ENCODE assay signal across 21 mouse cellular contexts in genomic region chr2:93521571-93521970, GRCm38 (mm10). TPM values are rescaled to one million over a fixed set of nuclear protein-coding genes. Genes with fewer than 3 reads are reported as not detected.
DNase-seq lines count a peak whose midpoint lies in the region; ATAC-seq and TF ChIP-seq lines count a peak whose summit lies in the region.
"Had no signal": no experiment of that assay in that cellular context is flagged by ENCODE, and none has a peak within 500 bp of the region (broad histone marks: within the 10 kb centered on the region; RNA-seq: fewer than 3 reads in every experiment).

No protein-coding gene starts in this region.

- 73% methylated on average over 6 of the region's 6 CpGs for WGBS in heart, embryonic 14.5 days
- WGBS in heart, adult 2 months: 74% methylated on average over 6 of the region's 6 CpGs
- 77% methylated on average over 6 of the region's 6 CpGs for WGBS in embryonic facial prominence, embryonic 11.5 days
- WGBS in hindbrain, embryonic 15.5 days: 58% methylated on average over 6 of the region's 6 CpGs
- whole genome bisulfite sequencing in neural tube, embryonic 12.5 days: 49% methylated on average over 6 of the region's 6 CpGs

- intact Hi-C loops in heart, adult 2 months (cut with DNase I): no loop called here

- no peak overlapping the region for H3K9ac ChIP-seq in heart, embryonic 14.5 days (ENCODE audit: low read length)
- no peak overlapping the region for H3K9ac ChIP-seq in heart, adult 2 months (ENCODE audit: low read depth, low read length)
- no peak overlapping the region for H3K9ac ChIP-seq in embryonic facial prominence, embryonic 11.5 days (replicated peaks; ENCODE audit: low read length)
- no peak overlapping the region for H3K9ac ChIP-seq in hindbrain, embryonic 15.5 days
- H3K9ac ChIP-seq in neural tube, embryonic 12.5 days: no peak overlapping the region
- H3K9ac ChIP-seq: liver, embryonic 13.5 days had no signal

- TF ChIP-seq CTCF in heart, adult 2 months (IDR thresholded peaks at IDR 0.05): no peak

- no peak for TF ChIP-seq POLR2A in heart, adult 2 months (IDR thresholded peaks at IDR 0.05; ENCODE audit: insufficient read depth, low read depth, low read length)

- no peaks in the 10 kb centered on the region for H3K79me2 ChIP-seq in heart, adult 2 months (replicated peaks; ENCODE audit: control insufficient read depth, insufficient read depth, low read length)

- ATAC-seq in heart, embryonic 14.5 days (ENCODE audit: insufficient number of reproducible peaks, insufficient read depth, low FRiP score, low read depth): no peak
- no peak for ATAC-seq in embryonic facial prominence, embryonic 11.5 days (replicated peaks; ENCODE audit: insufficient number of reproducible peaks, low FRiP score, low TSS enrichment, low read depth)
- ATAC-seq in hindbrain, embryonic 15.5 days (ENCODE audit: low FRiP score, low read depth): peak; percentile 71
- ATAC-seq in neural tube, embryonic 12.5 days (ENCODE audit: low FRiP score, low read depth): peak; percentile 37; the same call in 1 of the 2 replicates
- no peak for ATAC-seq in CD4-positive, CD25-positive, alpha-beta regulatory T cell, adult 4 months
- ATAC-seq: activated CD4-positive, CD25-positive, alpha-beta regulatory T cell, adult 4 months; intestine, embryonic 16.5 days; lung, postnatal 0 days had no signal

- no peak overlapping the region for H3K27ac ChIP-seq in heart, embryonic 14.5 days (replicated peaks in 1 of 2; ENCODE audit: control insufficient read depth in 1 of 2, insufficient read depth in 1 of 2, low read depth in 2 of 2, low read length in 2 of 2)
- no peak overlapping the region for H3K27ac ChIP-seq in heart, adult 2 months
- 0 out of 2 replicates have a peak overlapping the region, but pooled peaks have one; percentile 38 for H3K27ac ChIP-seq in embryonic facial prominence, embryonic 11.5 days (replicated peaks; ENCODE audit: low read depth, low read length)
- peak overlapping the region; percentile 56 for H3K27ac ChIP-seq in hindbrain, embryonic 15.5 days (replicated peaks)
- no peak overlapping the region for H3K27ac ChIP-seq in neural tube, embryonic 12.5 days
- H3K27ac ChIP-seq: gastrocnemius, adult 2 months; liver, embryonic 13.5 days had no signal

- H3K27me3 ChIP-seq in heart, embryonic 14.5 days (ENCODE audit: control insufficient read depth, insufficient read depth, low read length): 0 out of 2 replicates have a peak, but pooled peaks cover 4% of the 10 kb centered on the region
- no peaks in the 10 kb centered on the region; the same call in 1 of the 2 replicates for H3K27me3 ChIP-seq in heart, adult 2 months (ENCODE audit: control insufficient read depth, insufficient read depth, low read length)
- no peaks in the 10 kb centered on the region for H3K27me3 ChIP-seq in embryonic facial prominence, embryonic 11.5 days (ENCODE audit: control insufficient read depth, insufficient read depth, low read length)
- H3K27me3 ChIP-seq in hindbrain, embryonic 15.5 days: no peaks in the 10 kb centered on the region
- H3K27me3 ChIP-seq in neural tube, embryonic 12.5 days (replicated peaks): no peaks in the 10 kb centered on the region

- no peak overlapping the region for H3K4me3 ChIP-seq in heart, embryonic 14.5 days (ENCODE audit: control insufficient read depth in 1 of 2, insufficient read depth in 1 of 2, low read depth in 1 of 2, low read length in 2 of 2)
- no peak overlapping the region for H3K4me3 ChIP-seq in heart, adult 2 months
- H3K4me3 ChIP-seq in embryonic facial prominence, embryonic 11.5 days (ENCODE audit: low read depth, low read length): no peak overlapping the region
- H3K4me3 ChIP-seq in hindbrain, embryonic 15.5 days: no peak overlapping the region
- no peak overlapping the region for H3K4me3 ChIP-seq in neural tube, embryonic 12.5 days
- H3K4me3 ChIP-seq: erythroblast, embryonic 14.5 days; gastrocnemius, adult 2 months; liver, embryonic 13.5 days had no signal

- peak overlapping the region; percentile 45; the same call in 1 of the 2 replicates for H3K4me2 ChIP-seq in heart, embryonic 14.5 days (ENCODE audit: low read length)
- no peak overlapping the region for H3K4me2 ChIP-seq in embryonic facial prominence, embryonic 11.5 days (ENCODE audit: low read depth, low read length)
- peak overlapping the region; percentile 25 for H3K4me2 ChIP-seq in hindbrain, embryonic 15.5 days
- H3K4me2 ChIP-seq in neural tube, embryonic 12.5 days (replicated peaks): no peak overlapping the region
- H3K4me2 ChIP-seq: liver, embryonic 13.5 days had no signal

- no peaks in the 10 kb centered on the region for H3K36me3 ChIP-seq in heart, embryonic 14.5 days (ENCODE audit: control insufficient read depth, insufficient read depth, low read length)
- H3K36me3 ChIP-seq in heart, adult 2 months (ENCODE audit: control insufficient read depth, insufficient read depth, low read length): no peaks in the 10 kb centered on the region
- no peaks in the 10 kb centered on the region for H3K36me3 ChIP-seq in embryonic facial prominence, embryonic 11.5 days (replicated peaks; ENCODE audit: control insufficient read depth, insufficient read depth, low read depth, low read length)
- H3K36me3 ChIP-seq in hindbrain, embryonic 15.5 days: no peaks in the 10 kb centered on the region
- H3K36me3 ChIP-seq in neural tube, embryonic 12.5 days: no peaks in the 10 kb centered on the region
- H3K36me3 ChIP-seq: liver, embryonic 13.5 days had no signal

- peaks cover 3 to 7% of the 10 kb centered on the region in 2 experiments; a peak in 2 of 4 replicates for H3K4me1 ChIP-seq in heart, embryonic 14.5 days (ENCODE audit: control insufficient read depth in 2 of 2, insufficient read depth in 2 of 2, low read length in 2 of 2)
- H3K4me1 ChIP-seq in heart, adult 2 months (ENCODE audit: control insufficient read depth, insufficient read depth, low read length): no peaks in the 10 kb centered on the region
- H3K4me1 ChIP-seq in embryonic facial prominence, embryonic 11.5 days (ENCODE audit: control insufficient read depth, insufficient read depth, low read length): no peaks in the 10 kb centered on the region; the same call in 1 of the 2 replicates
- peaks cover 20% of the 10 kb centered on the region for H3K4me1 ChIP-seq in hindbrain, embryonic 15.5 days (replicated peaks)
- peaks cover 6% of the 10 kb centered on the region; the same call in 1 of the 2 replicates for H3K4me1 ChIP-seq in neural tube, embryonic 12.5 days
- H3K4me1 ChIP-seq: liver, embryonic 13.5 days had no signal

- no peaks in the 10 kb centered on the region for H3K9me3 ChIP-seq in heart, embryonic 14.5 days (ENCODE audit: control insufficient read depth, low read length)
- no peaks in the 10 kb centered on the region for H3K9me3 ChIP-seq in embryonic facial prominence, embryonic 11.5 days (replicated peaks; ENCODE audit: control insufficient read depth, low read length)
- no peaks in the 10 kb centered on the region for H3K9me3 ChIP-seq in hindbrain, embryonic 15.5 days
- H3K9me3 ChIP-seq in neural tube, embryonic 12.5 days: no peaks in the 10 kb centered on the region
- H3K9me3 ChIP-seq: liver, embryonic 13.5 days had no signal

- DNase-seq in heart, adult 2 months: no peak
- no peak for DNase-seq in embryonic facial prominence, embryonic 11.5 days (ENCODE audit: low spot score)
- no peak for DNase-seq in adrenal gland, postnatal 25 days
- DNase-seq: kidney, postnatal 10 days; layer of hippocampus, adult 9-11 months; liver, embryonic 13.5 days; spleen, adult 18-20 months had no signal

- no peak for TF ChIP-seq EP300 in heart, adult 2 months (IDR thresholded peaks at IDR 0.05; ENCODE audit: insufficient read depth, low read depth, low read length)

RNA-seq across cellular contexts. Expression of gene Gm10803, which starts 38.8 kb away (rescaled TPM):
- polyA plus RNA-seq in heart, embryonic 14.5 days (2014; fragmentation: Nextera tagmentation; extraction: Ambion mirVana): not detected in 2 replicates
- not detected for total RNA-seq in heart, adult 2 months (2021)
- not detected in 2 replicates for polyA plus RNA-seq in heart, adult 2 months (2012; rRNA removed)
- polyA plus RNA-seq in embryonic facial prominence, embryonic 11.5 days (2014; fragmentation: Nextera tagmentation; extraction: Ambion mirVana): not detected in 2 replicates
- polyA plus RNA-seq in hindbrain, embryonic 15.5 days (2015; fragmentation: Nextera tagmentation; extraction: Ambion mirVana): not detected in 2 replicates
- polyA plus RNA-seq in neural tube, embryonic 12.5 days (2016; fragmentation: Nextera tagmentation; extraction: Ambion mirVana): not detected in 2 replicates
- total RNA-seq in adrenal gland, postnatal 25 days (2021): not detected in 2 replicates
- polyA plus RNA-seq in CD4-positive, CD25-positive, alpha-beta regulatory T cell, adult 4 months (2017; shearing (Covaris generic)): not detected
- total RNA-seq: gastrocnemius, adult 2 months; heart, adult 8-10 months; left cerebral cortex, postnatal 10 days; megakaryocyte-erythroid progenitor cell, adult 5-6 weeks; neutrophil, adult 5-6 weeks had no signal
- polyA plus RNA-seq: activated CD4-positive, CD25-positive, alpha-beta regulatory T cell, adult 4 months; erythroblast, embryonic 14.5 days; intestine, embryonic 16.5 days; liver, embryonic 13.5 days; lung, postnatal 0 days; testis, adult 2 months had no signal

RNA-seq across cellular contexts. Expression of gene Cd82, which starts 58.6 kb away (rescaled TPM):
- polyA plus RNA-seq in heart, embryonic 14.5 days (2014; fragmentation: Nextera tagmentation; extraction: Ambion mirVana): 12.5 and 18.9 TPM in 2 replicates
- 10 to 100 TPM; 15.2 to 18.7 TPM for total RNA-seq in heart, adult 2 months (2021)
- polyA plus RNA-seq in heart, adult 2 months (2012; rRNA removed): 28.1 and 31.6 TPM in 2 replicates
- polyA plus RNA-seq in embryonic facial prominence, embryonic 11.5 days (2014; fragmentation: Nextera tagmentation; extraction: Ambion mirVana): 6.8 and 7.5 TPM in 2 replicates
- 24.5 and 25.5 TPM in 2 replicates for polyA plus RNA-seq in hindbrain, embryonic 15.5 days (2015; fragmentation: Nextera tagmentation; extraction: Ambion mirVana)
- 15.2 and 16.1 TPM in 2 replicates for polyA plus RNA-seq in neural tube, embryonic 12.5 days (2016; fragmentation: Nextera tagmentation; extraction: Ambion mirVana)
- total RNA-seq in adrenal gland, postnatal 25 days (2021): 43.0 and 54.8 TPM in 2 replicates
- polyA plus RNA-seq in CD4-positive, CD25-positive, alpha-beta regulatory T cell, adult 4 months (2017; shearing (Covaris generic)): 1,000 to 10,000 TPM in 1 of 2 experiments, 100 to 1,000 TPM in 1; 432 to 1,042 TPM

Comparison
In these comparisons a context has a peak if more than half of its experiments do, and no peak if none do; other contexts are left out.
1. ATAC-seq: peak in hindbrain, embryonic 15.5 days (single experiment) and neural tube, embryonic 12.5 days (single experiment); none in heart, embryonic 14.5 days (single experiment), embryonic facial prominence, embryonic 11.5 days (single experiment) and CD4-positive, CD25-positive, alpha-beta regulatory T cell, adult 4 months (single experiment).
2. H3K27ac ChIP-seq: peak in embryonic facial prominence, embryonic 11.5 days (single experiment) and hindbrain, embryonic 15.5 days (single experiment); none in heart, embryonic 14.5 days (0 of 2), heart, adult 2 months (single experiment) and neural tube, embryonic 12.5 days (single experiment).
3. H3K4me2 ChIP-seq: peak in heart, embryonic 14.5 days (single experiment) and hindbrain, embryonic 15.5 days (single experiment); none in embryonic facial prominence, embryonic 11.5 days (single experiment) and neural tube, embryonic 12.5 days (single experiment).
4. RNA of gene Cd82, which starts 58.6 kb away (polyA plus RNA-seq): 432 to 1,042 TPM in CD4-positive, CD25-positive, alpha-beta regulatory T cell, adult 4 months; 28.1 to 31.6 TPM in heart, adult 2 months, 24.5 to 25.5 TPM in hindbrain, embryonic 15.5 days, 12.5 to 18.9 TPM in heart, embryonic 14.5 days, 15.2 to 16.1 TPM in neural tube, embryonic 12.5 days and 6.8 to 7.5 TPM in embryonic facial prominence, embryonic 11.5 days; every median in the first group is over 10 times any median in the second.